Mouse (Mus musculus) lung, embryonic 14.5 days (tissue): ENCODE data around the gene Dusp19. TPM values are rescaled to one million over a fixed set of nuclear protein-coding genes. Genes with fewer than 3 reads are reported as not detected.
A peak's percentile ranks its signal among the peaks of the same experiment; 100 is the strongest.

Experiments used
- ATAC-seq: fragments of 200-750 bp; cut with Nextera tagmentation; 2 replicates; pipeline ENCODE4 v1.8.0; 2017; ENCODE audit warnings: mild to moderate bottlenecking, moderate TSS enrichment, moderate library complexity; ENCODE audit not compliant: insufficient read depth
- DNase-seq: peaks from one replicate; pipeline ENCODE4 v3.0.0-alpha.2; 2015
- H3K27ac ChIP-seq: fragments of 300-500 bp; sonication (generic); 2 replicates; pipeline ENCODE4 v1.5.1; 2014; ENCODE audit warnings: low read depth, mild to moderate bottlenecking, moderate library complexity
- H3K27me3 ChIP-seq: fragments of 300-500 bp; sonication (generic); 2 replicates; pipeline ENCODE4 v1.6.1; 2014; ENCODE audit warnings: low read length, control low read depth; ENCODE audit not compliant: insufficient read depth
- H3K36me3 ChIP-seq: fragments of 300-500 bp; sonication (generic); 2 replicates; pipeline ENCODE4 v1.6.1; 2014; ENCODE audit warnings: control low read depth; ENCODE audit not compliant: insufficient read depth
- H3K4me1 ChIP-seq: fragments of 300-500 bp; sonication (generic); 2 replicates; pipeline ENCODE4 v1.6.1; 2014; ENCODE audit warnings: antibody characterized with exemption, control low read depth; ENCODE audit not compliant: insufficient read depth
- H3K4me2 ChIP-seq: fragments of 300-500 bp; sonication (generic); 2 replicates; pipeline ENCODE4 v1.6.1; 2014; ENCODE audit warnings: mild to moderate bottlenecking
- H3K4me3 ChIP-seq: fragments of 300-500 bp; sonication (generic); 2 replicates; pipeline ENCODE4 v1.5.1; 2014; ENCODE audit warnings: low read depth, low read length
- H3K9ac ChIP-seq: fragments of 300-500 bp; sonication (generic); 2 replicates; pipeline ENCODE4 v1.6.1; 2014
- H3K9me3 ChIP-seq: fragments of 300-500 bp; sonication (generic); 2 replicates; pipeline ENCODE4 v1.6.1; 2016; ENCODE audit warnings: low read depth, low read length, control low read depth
- CTCF ChIP-seq: IDR thresholded peaks from 2 replicates; pipeline ENCODE4 v1.5.1; 2016; ENCODE audit warnings: antibody characterized with exemption, low read depth
- WGBS: fragments of 180-500 bp; shearing (Covaris S2); extraction: QIAGEN DNeasy Blood & Tissue Kit; methylation state at CpG from one replicate; pipeline ENCODE4 v1.1.7; 2014; 5-methylcytosine and 5-hydroxymethylcytosine counted together
- microRNA counts: library from miRNA; unstranded; fragments of <30 nt; microRNA quantifications from one replicate; lab custom pipeline; 2016
- microRNA-seq: library from miRNA; unstranded; fragments of <30 nt; microRNA quantifications from one replicate; pipeline ENCODE4, GENCODE M21; 2016; ENCODE audit warnings: borderline number of aligned reads
- polyA plus RNA-seq: library from polyadenylated mRNA; unstranded; fragments of >200 nt; fragmentation: Nextera tagmentation; extraction: Ambion mirVana; gene quantifications from 2 replicates; pipeline ENCODE4 v1.2.1, GENCODE M21; 2014

The Dusp19 gene
- polyA plus RNA-seq, 1 experiment from 2014 or later, result 16.8 TPM

GRCm38 (mm10) chr2:80669868-80670666, 53.2 kb downstream of the Dusp19 start:
- H3K36me3 ChIP-seq, result peaks cover 12% of the 10 kb centered on the region; the same call in 1 of the 2 replicates
- H3K27ac ChIP-seq, result no peak overlapping the region
- no peak overlapping the region for H3K9ac ChIP-seq
- ATAC-seq, result no peak; the same call in 1 of the 2 replicates
- H3K4me2 ChIP-seq, result no peak overlapping the region
- H3K27me3 ChIP-seq, result no peaks in the 10 kb centered on the region
- TF ChIP-seq CTCF, result peak; percentile 50
- H3K4me3 ChIP-seq, result no peak overlapping the region
- WGBS, result 71% methylated on average over 11 of the region's 11 CpGs
- DNase-seq, result peak; percentile 13
- H3K4me1 ChIP-seq, result no peaks in the 10 kb centered on the region
- no peaks in the 10 kb centered on the region for H3K9me3 ChIP-seq

DNA sequence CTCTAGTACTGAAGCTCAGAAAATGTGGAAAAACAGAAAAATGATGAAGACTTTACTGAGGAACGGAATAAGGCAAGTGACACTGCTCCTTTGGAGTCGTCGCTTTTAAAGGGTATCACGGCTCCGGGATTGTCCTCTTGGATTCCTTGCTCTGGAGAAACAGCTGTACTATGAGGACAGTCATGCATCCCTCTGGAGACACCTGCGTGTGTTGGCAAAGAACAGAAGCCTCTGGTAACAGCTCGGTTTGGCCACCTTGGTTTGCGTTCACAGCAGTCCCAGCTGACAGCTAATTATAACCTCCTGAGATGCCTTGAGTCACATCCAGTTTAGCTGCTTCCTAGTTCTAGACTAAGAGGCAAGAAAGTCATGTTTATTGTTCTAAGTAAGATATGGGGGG, 62.0 kb downstream of the Dusp19 start:
- no peak overlapping the region for H3K27ac ChIP-seq
- 76% methylated on average over 8 of the region's 8 CpGs for WGBS
- no peaks in the 10 kb centered on the region for H3K4me1 ChIP-seq
- ATAC-seq (no peak), DNase-seq (no peak)
- no peak for TF ChIP-seq CTCF
- H3K27me3 ChIP-seq, result no peaks in the 10 kb centered on the region
- H3K36me3 ChIP-seq, result no peaks in the 10 kb centered on the region
- H3K4me3 ChIP-seq, result no peak overlapping the region
- H3K9me3 ChIP-seq, result no peaks in the 10 kb centered on the region
- no peak overlapping the region for H3K9ac ChIP-seq
- no peak overlapping the region for H3K4me2 ChIP-seq

MicroRNAs within 50 kb of the gene (microRNA counts, 519-probe panel; counts per million panel counts)
- microRNA mmu-miR-684 (lab: Ali Mortazavi, UCI), result 2,095 counts per million, percentile 25 among the panel's probes with 10 or more counts

Small RNA genes lying within 50 kb of the gene (microRNA-seq; reads per million reads assigned to microRNA genes)
- gene Mir684-1, result not detected

Other genes with a start within 250 kb of the Dusp19 start
- gene Frzb, start 169.4 kb upstream of the Dusp19 start, polyA plus RNA-seq, result 0.65 and 0.88 TPM in 2 replicates
- 67.6 and 68.9 TPM in 2 replicates for gene Nckap1, start 35.7 kb upstream of the Dusp19 start, polyA plus RNA-seq
- 58.9 and 59.0 TPM in 2 replicates for gene Nup35, start 191 bp downstream of the Dusp19 start, polyA plus RNA-seq